Mouse (Mus musculus) cortical plate, adult 2 months (tissue): Measurements from ENCODE around the gene Tmigd1.

ENCODE experiments used
- CTCF ChIP-seq: fragments of 200-500 bp; IDR thresholded peaks from 2 replicates; pipeline ENCODE4 v1.5.1; 2011; ENCODE audit warnings: mild to moderate bottlenecking, control low read depth, low read length; ENCODE audit not compliant: insufficient read depth; ENCODE audit errors: extremely low read depth
- POLR2A ChIP-seq: fragments of 200-500 bp; IDR thresholded peaks from 2 replicates; pipeline ENCODE4 v1.6.1; 2011; ENCODE audit warnings: mild to moderate bottlenecking, low read length, control low read depth; ENCODE audit not compliant: insufficient read depth; ENCODE audit errors: extremely low read depth

- TF ChIP-seq CTCF (no peak), POLR2A (no peak)
Observed at GRCm38 (mm10) chr11:76911325-76912054, 9.5 kb downstream of the Tmigd1 start.
